Mouse (Mus musculus) heart, embryonic 16.5 days (tissue): ENCODE data around the gene Dpy19l3. TPM values are rescaled to one million over a fixed set of nuclear protein-coding genes. Genes with fewer than 3 reads are reported as not detected.

ENCODE experiments used
- ATAC-seq: fragments of 200-750 bp; cut with Nextera tagmentation; replicated peaks from 2 replicates; pipeline ENCODE4 v1.8.0; 2017; ENCODE audit warnings: moderate number of reproducible peaks; ENCODE audit not compliant: insufficient read depth, low FRiP score; ENCODE audit errors: extremely low read depth
- H3K27ac ChIP-seq: fragments of 300-500 bp; sonication (generic); 2 replicates; pipeline ENCODE4 v1.5.1; 2014; ENCODE audit warnings: mild to moderate bottlenecking, low read length, control low read depth, moderate library complexity
- H3K27me3 ChIP-seq: fragments of 300-500 bp; sonication (generic); 2 replicates; pipeline ENCODE4 v1.6.1; 2014; ENCODE audit warnings: low read length, mixed read lengths; ENCODE audit not compliant: control insufficient read depth, insufficient read depth
- H3K36me3 ChIP-seq: fragments of 300-500 bp; sonication (generic); 2 replicates; pipeline ENCODE4 v1.6.1; 2014; ENCODE audit not compliant: control insufficient read depth, insufficient read depth
- H3K4me1 ChIP-seq: fragments of 300-500 bp; sonication (generic); 2 replicates; pipeline ENCODE4 v1.6.1; 2014; ENCODE audit warnings: low read length, mixed read lengths; ENCODE audit not compliant: control insufficient read depth, insufficient read depth
- H3K4me2 ChIP-seq: fragments of 300-500 bp; sonication (generic); 2 replicates; pipeline ENCODE4 v1.6.1; 2014; ENCODE audit warnings: low read depth, mild to moderate bottlenecking, control low read depth, low read length
- H3K4me3 ChIP-seq: fragments of 300-500 bp; sonication (generic); 2 replicates; pipeline ENCODE4 v1.5.1; 2014; ENCODE audit warnings: mild to moderate bottlenecking, control low read depth, low read length
- H3K9ac ChIP-seq: fragments of 300-500 bp; sonication (generic); 2 replicates; pipeline ENCODE4 v1.6.1; 2014; ENCODE audit warnings: low read length, control low read depth
- H3K9me3 ChIP-seq: fragments of 300-500 bp; sonication (generic); replicated peaks from 2 replicates; pipeline ENCODE4 v1.6.1; 2016; ENCODE audit warnings: low read length; ENCODE audit not compliant: control insufficient read depth
- WGBS: fragments of 180-500 bp; shearing (Covaris S2); extraction: QIAGEN DNeasy Blood & Tissue Kit; methylation state at CpG from one replicate; pipeline ENCODE4 v1.1.7; 2014; 5-methylcytosine and 5-hydroxymethylcytosine counted together
- polyA plus RNA-seq: library from polyadenylated mRNA; unstranded; fragments of >200 nt; fragmentation: Nextera tagmentation; extraction: Ambion mirVana; gene quantifications from 2 replicates; pipeline ENCODE4 v1.2.1, GENCODE M21; 2015

The Dpy19l3 gene
- polyA plus RNA-seq, 1 experiment from 2014 or later: 12.3 TPM

DNA sequence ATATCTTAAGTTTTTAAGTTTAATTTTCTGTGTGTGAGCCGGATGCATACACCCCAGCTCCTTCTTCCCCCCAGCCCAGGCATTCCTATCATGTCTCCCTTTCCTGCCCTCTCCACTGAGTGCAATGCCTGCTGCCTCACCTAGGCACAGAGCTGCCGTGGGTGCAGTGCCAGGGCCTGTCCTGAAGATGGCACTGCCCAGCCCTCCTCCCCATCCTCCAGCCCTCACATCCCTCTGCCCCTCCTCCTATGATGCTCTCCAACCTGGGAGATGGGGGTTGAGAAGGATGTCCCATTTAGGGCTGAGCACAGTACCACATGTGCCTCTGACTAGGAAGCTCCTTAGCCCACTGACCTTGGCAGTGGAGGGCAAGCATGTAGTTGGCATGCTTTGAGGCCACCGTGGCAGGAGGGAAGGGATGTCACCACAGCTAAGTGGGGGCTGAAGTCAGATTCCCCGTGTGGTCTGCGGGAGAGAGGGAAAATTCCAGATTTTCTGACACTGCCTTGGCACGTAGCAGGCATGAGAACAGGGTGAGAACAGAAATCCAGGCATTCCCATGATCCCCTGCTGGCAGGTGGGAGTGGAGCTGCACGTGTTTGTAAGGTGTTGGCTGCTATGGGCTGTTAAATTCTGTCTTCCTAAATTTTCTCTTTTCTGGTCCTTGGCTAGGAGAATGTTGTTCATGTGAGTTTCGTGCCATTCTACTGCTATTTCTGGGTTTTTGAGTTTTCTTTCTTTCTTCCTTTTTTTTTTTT is 35.7 kb downstream of the Dpy19l3 start:
- peaks cover 13% of the 10 kb centered on the region for H3K36me3 ChIP-seq
- WGBS: 82% methylated on average over 8 of the region's 8 CpGs

GRCm38 (mm10) chr7:35710366-35710765 is 43.9 kb downstream of the Dpy19l3 start:
- ATAC-seq: no peak
- H3K4me2 ChIP-seq: no peak overlapping the region
- H3K27ac ChIP-seq: no peak overlapping the region
- H3K9ac ChIP-seq: no peak overlapping the region
- no peaks in the 10 kb centered on the region for H3K4me1 ChIP-seq
- H3K9me3 ChIP-seq: no peaks in the 10 kb centered on the region
- H3K27me3 ChIP-seq: no peaks in the 10 kb centered on the region
- H3K4me3 ChIP-seq: no peak overlapping the region
- peaks cover 4% of the 10 kb centered on the region for H3K36me3 ChIP-seq
- WGBS: 84% methylated on average over 5 of the region's 5 CpGs

More for the DNA sequence above, 35.7 kb downstream of the Dpy19l3 start:
- H3K4me3 ChIP-seq: no peak overlapping the region
- no peak overlapping the region for H3K9ac ChIP-seq
- no peaks in the 10 kb centered on the region for H3K9me3 ChIP-seq
- H3K4me1 ChIP-seq: no peaks in the 10 kb centered on the region
- no peak for ATAC-seq
- H3K27me3 ChIP-seq: no peaks in the 10 kb centered on the region
- H3K27ac ChIP-seq: no peak overlapping the region
- H3K4me2 ChIP-seq: no peak overlapping the region

DNA sequence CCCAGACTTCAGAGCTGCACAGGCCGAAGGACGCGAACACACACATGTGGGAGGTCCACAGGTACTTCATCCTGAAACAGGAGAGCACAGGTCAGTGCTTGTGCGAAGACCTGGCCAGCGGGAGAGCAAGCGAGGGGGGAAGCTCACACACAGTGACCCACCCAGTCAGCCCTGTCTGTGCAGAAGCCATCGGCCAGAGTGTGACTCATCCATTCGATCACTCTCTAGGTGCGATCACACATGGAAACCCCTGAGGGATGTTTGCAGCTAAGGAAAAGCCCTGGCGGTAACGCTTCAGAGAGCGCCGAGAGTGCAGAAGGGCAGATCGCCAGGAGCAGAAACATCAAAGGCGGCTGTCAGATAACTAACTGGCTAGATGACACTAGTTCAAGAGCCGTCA is 46.2 kb downstream of the Dpy19l3 start:
- ATAC-seq: peak; percentile 37; the same call in 1 of the 2 replicates

GRCm38 (mm10) chr7:35699005-35699404 is 55.2 kb downstream of the Dpy19l3 start:
- no peak overlapping the region for H3K4me3 ChIP-seq
- no peak overlapping the region for H3K4me2 ChIP-seq
- 76% methylated on average over 8 of the region's 8 CpGs for WGBS
- ATAC-seq: no peak
- no peak overlapping the region for H3K27ac ChIP-seq
- no peak overlapping the region for H3K9ac ChIP-seq
- H3K9me3 ChIP-seq: no peaks in the 10 kb centered on the region
- peaks cover 7% of the 10 kb centered on the region; the same call in 1 of the 2 replicates for H3K4me1 ChIP-seq
- H3K36me3 ChIP-seq: peaks cover 10% of the 10 kb centered on the region; the same call in 1 of the 2 replicates
- H3K27me3 ChIP-seq: no peaks in the 10 kb centered on the region

More for the DNA sequence above, 46.2 kb downstream of the Dpy19l3 start:
- H3K4me1 ChIP-seq: no peaks in the 10 kb centered on the region
- H3K27me3 ChIP-seq: no peaks in the 10 kb centered on the region
- H3K27ac ChIP-seq: no peak overlapping the region
- no peak overlapping the region for H3K4me2 ChIP-seq
- 65% methylated on average over 16 of the region's 16 CpGs for WGBS
- H3K4me3 ChIP-seq: no peak overlapping the region
- no peaks in the 10 kb centered on the region for H3K9me3 ChIP-seq
- peaks cover 7% of the 10 kb centered on the region; the same call in 1 of the 2 replicates for H3K36me3 ChIP-seq
- no peak overlapping the region for H3K9ac ChIP-seq

DNA sequence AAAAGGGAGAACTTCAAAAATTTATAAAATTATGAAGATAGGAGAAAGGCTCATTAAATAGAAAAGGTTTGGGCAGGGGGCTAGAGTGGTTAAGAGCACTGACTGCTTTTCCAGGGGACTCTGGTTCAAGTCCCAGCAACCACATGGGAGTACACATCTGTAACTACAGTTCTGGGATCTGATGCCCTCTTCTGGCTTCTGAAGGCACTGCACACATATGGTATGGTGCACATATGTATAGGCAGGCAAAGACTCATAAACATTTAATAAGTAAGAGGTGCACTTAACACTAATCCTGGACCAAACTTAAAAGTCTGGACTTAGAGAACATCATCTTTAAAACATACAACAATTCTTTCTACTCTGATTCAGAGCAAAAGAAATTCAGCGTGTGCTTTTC is 56.2 kb downstream of the Dpy19l3 start:
- 100% methylated on average over 1 of the region's 1 CpGs for WGBS

DNA sequence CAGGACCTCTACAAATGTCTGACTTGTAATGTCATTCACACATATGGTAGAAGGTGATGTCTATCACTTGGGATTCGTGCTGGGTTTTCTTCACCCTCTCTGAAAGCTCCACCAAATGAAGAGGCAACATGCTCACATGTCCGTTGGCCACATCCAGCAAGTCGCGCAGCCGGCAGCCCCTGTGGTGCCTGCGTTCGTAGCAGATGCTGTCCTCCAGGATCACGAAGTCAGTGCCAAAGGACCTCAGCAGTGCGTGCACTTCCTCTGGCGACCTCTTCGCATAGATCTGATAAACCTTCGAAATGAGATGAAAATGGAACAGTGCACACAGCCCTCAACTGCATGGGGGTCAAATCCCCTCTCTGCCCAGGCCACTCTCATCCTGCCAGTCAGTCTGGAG is 61.6 kb downstream of the Dpy19l3 start:
- WGBS: 86% methylated on average over 12 of the region's 12 CpGs
- Histone ChIP-seq H3K27ac (no peak overlapping the region), H3K4me3 (no peak overlapping the region), H3K4me2 (no peak overlapping the region), H3K4me1 (peaks cover 7% of the 10 kb centered on the region; the same call in 1 of the 2 replicates), H3K27me3 (no peaks in the 10 kb centered on the region), H3K9ac (no peak overlapping the region), H3K9me3 (no peaks in the 10 kb centered on the region), H3K36me3 (0 out of 2 replicates have a peak, but pooled peaks cover 2% of the 10 kb centered on the region)
- ATAC-seq: no peak

More for the DNA sequence above, 56.2 kb downstream of the Dpy19l3 start:
- H3K27me3 ChIP-seq: no peaks in the 10 kb centered on the region
- no peak overlapping the region for H3K4me2 ChIP-seq
- H3K9ac ChIP-seq: no peak overlapping the region
- H3K9me3 ChIP-seq: no peaks in the 10 kb centered on the region
- H3K4me3 ChIP-seq: no peak overlapping the region
- 0 out of 2 replicates have a peak, but pooled peaks cover 2% of the 10 kb centered on the region for H3K36me3 ChIP-seq
- no peak for ATAC-seq
- peaks cover 7% of the 10 kb centered on the region; the same call in 1 of the 2 replicates for H3K4me1 ChIP-seq
- no peak overlapping the region for H3K27ac ChIP-seq

GRCm38 (mm10) chr7:35692117-35692516 is 62.1 kb downstream of the Dpy19l3 start:
- 77% methylated on average over 14 of the region's 14 CpGs for WGBS
- Histone ChIP-seq H3K27me3 (no peaks in the 10 kb centered on the region), H3K4me1 (peaks cover 4% of the 10 kb centered on the region; the same call in 1 of the 2 replicates), H3K4me3 (no peak overlapping the region), H3K9me3 (no peaks in the 10 kb centered on the region), H3K4me2 (no peak overlapping the region), H3K36me3 (0 out of 2 replicates have a peak, but pooled peaks cover 2% of the 10 kb centered on the region), H3K27ac (no peak overlapping the region), H3K9ac (no peak overlapping the region)
- no peak for ATAC-seq

DNA sequence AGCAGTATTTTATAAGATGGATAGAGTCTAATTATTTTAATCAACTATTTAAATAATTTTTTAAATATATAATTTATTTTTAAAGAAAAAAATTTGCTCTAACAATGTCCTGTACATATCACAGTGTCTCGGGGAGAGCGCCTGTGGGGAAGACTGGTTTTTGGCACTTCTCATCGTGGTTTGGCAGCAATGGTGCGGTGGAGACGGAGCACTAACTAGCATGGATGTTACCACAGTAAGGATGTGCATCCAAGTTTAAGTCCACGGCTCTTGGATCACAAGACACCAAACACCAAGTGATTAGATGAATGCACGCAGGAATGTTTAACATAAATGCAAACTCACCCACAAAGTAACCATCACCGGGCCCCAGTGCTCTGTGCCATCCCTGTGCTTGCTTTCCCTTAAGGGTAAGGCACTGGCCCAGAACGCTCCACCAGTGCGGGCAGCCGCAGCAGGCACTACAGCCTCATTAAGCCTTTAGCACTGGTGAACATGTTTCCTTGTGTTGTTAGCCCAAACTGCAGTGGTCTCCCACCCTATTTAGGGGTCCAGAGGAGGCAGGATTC is 65.4 kb downstream of the Dpy19l3 start:
- no peak for ATAC-seq
- Histone ChIP-seq H3K9ac (no peak overlapping the region), H3K27ac (no peak overlapping the region), H3K36me3 (0 out of 2 replicates have a peak, but pooled peaks cover 2% of the 10 kb centered on the region), H3K4me3 (no peak overlapping the region), H3K9me3 (no peaks in the 10 kb centered on the region), H3K4me1 (no peaks in the 10 kb centered on the region), H3K27me3 (no peaks in the 10 kb centered on the region), H3K4me2 (no peak overlapping the region)
- WGBS: 82% methylated on average over 11 of the region's 11 CpGs

- Histone ChIP-seq H3K9ac (no peak overlapping the region), H3K27me3 (no peaks in the 10 kb centered on the region), H3K4me2 (no peak overlapping the region), H3K27ac (no peak overlapping the region), H3K9me3 (no peaks in the 10 kb centered on the region), H3K4me1 (no peaks in the 10 kb centered on the region), H3K36me3 (0 out of 2 replicates have a peak, but pooled peaks cover 2% of the 10 kb centered on the region), H3K4me3 (no peak overlapping the region)
- ATAC-seq: no peak
- WGBS: 70% methylated on average over 9 of the region's 9 CpGs
Observed at GRCm38 (mm10) chr7:35688276-35688675, 66.0 kb downstream of the Dpy19l3 start.
